Mouse (Mus musculus): ENCODE data around the gene Gxylt2.
A peak's percentile ranks its signal among the peaks of the same experiment; 100 is the strongest.

Gene Gxylt2

GRCm38 (mm10) chr6:100802381-100803083 lies 98.0 kb downstream of the Gxylt2 start:
- peak in 1 of 2 experiments; percentile 8 for DNase-seq

GRCm38 (mm10) chr6:100803250-100803649 lies 98.7 kb downstream of the Gxylt2 start:
- DNase-seq = no peak

- DNase-seq = no peak
Observed at GRCm38 (mm10) chr6:100807187-100807586, 102.7 kb downstream of the Gxylt2 start.

DNA sequence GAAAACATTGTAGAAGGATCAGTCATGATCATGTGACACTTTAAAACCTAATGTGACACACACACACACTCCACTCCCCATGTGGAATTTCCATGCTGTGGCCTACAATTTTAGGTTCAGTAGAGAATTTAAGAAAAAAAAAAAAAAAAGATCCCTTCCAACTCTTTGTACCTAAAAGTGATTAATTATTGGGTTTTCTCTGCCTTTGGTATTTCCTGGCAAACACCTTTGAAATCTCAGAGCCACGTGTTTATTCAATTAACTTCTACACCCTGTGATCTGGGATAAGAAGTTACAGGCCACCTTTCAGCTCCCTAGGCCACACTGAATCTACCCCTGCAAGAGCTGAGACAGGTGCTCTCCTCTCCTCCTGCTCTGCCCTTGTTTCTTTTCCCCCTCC lies 103.2 kb downstream of the Gxylt2 start:
- DNase-seq = no peak

DNA sequence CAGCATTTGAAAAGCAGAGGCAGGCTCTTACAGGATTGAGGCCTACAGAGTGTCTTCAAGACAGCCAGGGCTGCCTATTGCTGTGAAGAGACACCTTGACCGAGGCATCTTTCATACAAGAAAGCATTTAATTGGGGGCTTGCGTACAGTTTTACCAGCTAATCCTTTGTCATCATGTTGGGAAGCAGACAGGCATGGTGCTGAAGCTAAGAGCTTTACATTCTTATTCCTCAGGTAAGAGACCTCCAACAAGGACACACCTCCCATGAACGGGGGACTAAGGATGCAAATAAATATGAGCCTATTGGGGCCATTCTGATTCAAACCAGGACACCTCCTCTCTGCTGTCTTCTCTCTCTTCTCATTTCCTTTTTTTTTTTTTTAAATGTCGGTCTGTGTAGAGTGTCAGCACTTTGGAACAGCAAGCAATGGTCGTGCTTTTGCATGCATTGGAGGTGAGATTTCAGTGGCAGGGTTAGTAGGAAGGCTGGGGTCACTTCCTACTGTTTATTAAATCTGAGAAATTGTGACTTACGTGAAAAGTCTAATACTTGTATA lies 103.8 kb downstream of the Gxylt2 start:
- no peak for DNase-seq

DNA sequence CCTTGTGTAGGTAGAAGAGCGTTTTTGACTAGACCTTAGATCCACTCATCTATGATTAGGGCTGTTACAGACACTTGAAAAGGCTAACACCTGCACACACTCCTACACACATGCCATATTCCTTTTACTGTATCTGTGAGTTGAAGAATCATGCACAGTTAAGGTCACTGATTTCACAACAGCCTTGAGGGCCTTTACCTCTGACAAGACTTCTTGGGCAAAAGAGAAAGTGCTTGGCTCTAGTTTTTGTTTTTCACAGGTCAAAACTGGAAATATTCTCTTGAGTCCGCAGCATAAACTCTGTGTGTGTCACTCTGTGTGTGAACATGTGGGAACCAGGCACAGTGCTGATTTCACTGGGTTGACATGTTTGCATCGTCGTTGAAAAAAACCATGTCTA lies 105.6 kb downstream of the Gxylt2 start:
- DNase-seq = no peak

- no peak for DNase-seq
Observed at GRCm38 (mm10) chr6:100811731-100812130, 107.2 kb downstream of the Gxylt2 start.

GRCm38 (mm10) chr6:100821367-100821766 lies 116.8 kb downstream of the Gxylt2 start:
- DNase-seq = no peak

GRCm38 (mm10) chr6:100823356-100823755 lies 118.8 kb downstream of the Gxylt2 start:
- no peak for DNase-seq

DNA sequence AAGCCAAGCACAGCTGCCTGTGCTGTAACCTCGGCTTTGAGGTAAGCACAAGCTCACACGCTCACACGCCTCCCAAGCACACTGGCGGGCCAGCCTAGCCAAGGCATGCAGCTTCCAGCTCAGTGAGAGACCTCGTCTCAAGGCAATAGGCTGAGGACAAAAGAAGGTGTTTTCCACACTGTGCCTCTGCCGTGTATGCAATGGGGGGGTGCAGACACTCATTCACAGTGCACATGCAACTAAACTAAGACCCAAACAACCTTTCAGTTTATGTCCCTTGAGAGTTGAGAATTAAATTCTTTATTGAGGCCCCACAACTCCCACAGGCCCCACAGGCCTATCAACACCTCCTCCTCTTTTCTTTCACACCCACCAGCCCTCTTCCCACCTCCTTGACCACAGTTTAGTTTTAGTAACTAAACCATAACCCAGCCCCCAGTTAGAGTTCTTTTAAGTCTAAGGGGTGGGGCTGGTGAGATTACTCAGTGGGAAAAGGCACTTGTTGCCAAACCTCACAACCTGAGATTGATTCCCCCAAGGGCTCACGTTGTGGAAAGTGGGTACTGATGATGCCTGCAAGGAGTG lies 119.9 kb downstream of the Gxylt2 start:
- DNase-seq = no peak

GRCm38 (mm10) chr6:100826046-100826445 lies 121.5 kb downstream of the Gxylt2 start:
- no peak for DNase-seq

DNA sequence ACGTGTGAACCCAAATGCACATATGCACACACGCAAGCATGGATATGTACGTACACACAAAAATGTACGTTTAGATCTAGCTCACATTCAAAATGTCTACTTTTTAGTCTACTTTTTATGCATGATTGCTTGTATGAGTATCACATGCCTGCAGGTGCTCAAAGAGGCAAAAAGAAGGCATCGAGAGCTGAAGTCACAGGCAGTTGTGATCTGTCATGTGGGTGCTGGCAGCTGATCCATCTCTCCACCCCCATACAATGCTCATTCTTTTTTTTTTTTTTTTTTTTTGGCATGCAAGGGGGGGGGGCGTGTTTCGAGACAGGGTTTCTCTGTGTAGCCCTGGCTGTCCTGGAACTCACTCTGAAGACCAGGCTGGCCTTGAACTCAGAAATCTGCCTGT lies 124.0 kb downstream of the Gxylt2 start:
- DNase-seq = no peak

- no peak for DNase-seq
Observed at GRCm38 (mm10) chr6:100829770-100830169, 125.2 kb downstream of the Gxylt2 start.

- no peak for DNase-seq
Observed at GRCm38 (mm10) chr6:100831188-100831587, 126.7 kb downstream of the Gxylt2 start.

- no peak for DNase-seq
Observed at GRCm38 (mm10) chr6:100831751-100832150, 127.2 kb downstream of the Gxylt2 start.

GRCm38 (mm10) chr6:100833355-100833754 lies 128.8 kb downstream of the Gxylt2 start, which contains the start of gene Ppp4r2:
TSS of gene Ppp4r2 (plus strand) at chr6:100833622.
- DNase-seq = peak; percentile 94 to 96

- DNase-seq = peak; percentile 67 to 70
Observed at GRCm38 (mm10) chr6:100833811-100834481, 129.4 kb downstream of the Gxylt2 start.

DNA sequence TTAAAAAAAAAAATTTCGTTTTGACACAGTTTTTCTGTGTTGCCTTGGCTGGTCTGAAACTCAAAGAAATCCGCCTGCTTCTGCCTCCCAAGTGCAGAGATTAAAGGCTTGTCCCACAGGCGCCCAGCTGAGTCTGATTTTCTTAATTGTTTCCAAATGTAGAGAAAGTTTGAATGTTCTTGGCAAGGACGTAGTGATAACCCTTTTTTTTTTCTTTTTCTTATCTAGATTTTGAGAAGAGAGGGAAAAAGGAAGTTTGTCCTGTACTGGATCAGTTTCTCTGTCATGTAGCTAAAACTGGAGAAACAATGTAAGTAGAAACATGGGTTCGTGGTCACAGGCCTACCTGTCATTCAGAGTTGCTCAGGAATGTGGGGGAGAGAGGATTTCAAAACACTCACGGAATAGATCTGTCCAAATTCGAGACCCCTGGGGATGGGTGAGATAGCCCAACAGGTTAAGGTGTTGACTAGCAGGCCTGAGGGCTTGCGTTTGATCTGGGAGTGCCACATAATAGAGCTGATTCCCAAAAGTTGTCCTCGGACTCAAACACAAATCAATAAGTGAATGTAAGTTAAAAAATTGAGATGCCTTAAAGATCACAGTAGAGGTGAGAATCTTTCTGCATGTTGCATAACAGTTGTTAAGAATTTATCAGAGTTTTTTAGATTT lies 130.1 kb downstream of the Gxylt2 start:
- no peak for DNase-seq

DNA sequence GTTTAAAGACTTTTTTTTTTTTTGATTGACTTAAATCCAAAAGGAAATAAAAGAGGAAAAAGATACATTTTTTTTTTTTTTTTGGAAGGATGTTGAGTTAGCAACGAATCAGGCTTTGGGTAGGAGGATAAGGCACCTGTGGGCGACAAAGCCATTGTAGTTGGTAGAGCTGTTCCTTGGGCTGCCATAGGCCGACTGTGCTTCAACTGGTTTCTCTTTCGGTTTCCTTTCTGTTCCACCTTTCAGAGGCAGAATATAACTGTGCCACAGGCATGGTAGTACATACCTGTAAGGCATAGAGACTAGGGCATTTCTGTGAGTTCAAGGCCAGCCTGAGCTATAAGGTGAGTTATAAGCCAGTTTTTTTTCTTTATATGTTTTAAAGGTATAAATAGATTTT lies 140.5 kb downstream of the Gxylt2 start:
- DNase-seq = no peak

DNA sequence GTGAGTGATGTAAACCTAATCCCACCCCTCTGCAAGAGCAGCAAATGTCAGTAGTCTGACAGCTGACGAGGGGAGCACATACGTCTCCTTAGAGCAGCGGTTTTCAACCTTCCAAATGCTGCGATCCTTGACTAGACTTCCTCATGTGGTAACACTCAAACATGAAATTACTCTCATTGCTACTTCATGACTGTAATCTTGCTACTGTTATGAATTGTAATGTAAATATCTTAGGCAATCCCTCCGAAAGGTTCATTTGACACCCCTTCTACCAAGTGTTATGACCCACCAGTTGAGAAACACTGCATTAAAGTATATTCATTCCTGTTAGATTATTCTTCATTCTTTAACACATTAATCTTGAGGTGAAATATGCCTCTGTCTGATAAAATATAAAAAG lies 142.7 kb downstream of the Gxylt2 start:
- no peak for DNase-seq

DNA sequence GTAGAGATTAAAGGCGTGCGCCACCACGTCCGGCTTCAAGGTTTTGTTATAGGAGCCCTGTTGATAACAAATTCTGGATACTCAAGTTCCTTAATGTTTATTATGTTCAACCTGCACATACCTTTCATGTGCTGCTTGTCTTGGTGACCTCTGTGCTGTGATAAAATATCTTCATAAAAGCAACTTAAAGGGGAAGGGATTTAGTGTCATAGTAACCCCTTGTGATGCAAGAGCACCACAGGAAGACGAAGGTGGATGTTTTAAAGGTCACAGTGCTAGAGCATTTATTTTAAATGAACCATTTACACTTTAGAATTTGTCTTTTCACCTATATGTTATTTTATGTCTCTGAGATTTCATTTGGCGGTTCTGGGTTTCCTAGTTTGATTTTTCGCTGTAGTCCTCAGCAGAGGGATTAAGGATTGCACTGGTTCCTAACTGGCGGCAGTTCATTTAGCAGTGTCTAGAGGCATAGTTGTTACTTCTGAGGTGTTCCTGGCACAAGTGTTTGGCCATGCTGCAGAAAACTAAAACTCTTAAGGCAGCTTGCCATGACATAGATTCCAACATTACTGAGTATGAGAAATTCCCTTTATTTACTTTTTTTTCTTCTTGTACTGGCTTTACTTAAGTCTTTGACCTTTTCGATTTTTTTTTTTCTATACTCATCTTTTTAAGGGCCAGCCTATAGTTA lies 144.3 kb downstream of the Gxylt2 start:
- DNase-seq = no peak

GRCm38 (mm10) chr6:100850671-100851081 lies 146.1 kb downstream of the Gxylt2 start:
- DNase-seq = no peak

DNA sequence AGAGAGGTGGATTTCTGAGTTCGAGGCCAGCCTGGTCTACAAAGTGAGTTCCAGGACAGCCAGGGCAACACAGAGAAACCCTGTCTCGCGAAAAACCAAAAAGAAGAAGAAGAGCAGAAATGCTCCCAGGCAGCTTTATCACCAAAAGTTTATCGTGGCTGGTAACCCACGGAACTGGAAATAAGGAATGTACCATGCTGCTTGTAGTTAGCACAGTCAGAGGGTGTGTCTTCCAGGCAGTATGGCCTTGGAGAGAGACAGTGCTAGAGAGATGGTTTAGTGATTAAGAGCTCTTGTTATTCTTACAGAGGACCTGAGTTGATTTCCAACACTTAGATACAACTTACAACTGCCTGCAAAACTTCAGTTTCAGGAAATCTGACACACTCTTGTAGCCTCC lies 146.5 kb downstream of the Gxylt2 start:
- DNase-seq = no peak
